Mouse (Mus musculus): Measurements from ENCODE around the gene Rnf166. TPM values are rescaled to one million over a fixed set of nuclear protein-coding genes. Genes with fewer than 3 reads are reported as not detected.
A peak's percentile ranks its signal among the peaks of the same experiment; 100 is the strongest.

Gene Rnf166
- polyA plus RNA-seq, 1 experiment from 2014 or later = 33.2 TPM

GRCm38 (mm10) chr8:122426145-122426544, 49.7 kb downstream of the Rnf166 start:
- Histone ChIP-seq H3K4me3 (no peak overlapping the region), H3K36me3 (peaks cover 9% of the 10 kb centered on the region), H3K4me1 (peaks cover 12% of the 10 kb centered on the region), H3K4me2 (no peak overlapping the region), H3K27ac (replicated peaks) (no peak overlapping the region), H3K9me3 (no peaks in the 10 kb centered on the region), H3K9ac (no peak overlapping the region), H3K27me3 (replicated peaks) (no peaks in the 10 kb centered on the region)
- WGBS = 62% methylated on average over 9 of the region's 9 CpGs
- ATAC-seq (ENCODE audit: extremely low read depth, insufficient number of reproducible peaks, low FRiP score, low TSS enrichment) = 0 out of 2 replicates have a peak, but pooled peaks have one; percentile 15

GRCm38 (mm10) chr8:122423659-122424058, 52.2 kb downstream of the Rnf166 start:
- Histone ChIP-seq H3K27me3 (replicated peaks) (no peaks in the 10 kb centered on the region), H3K9me3 (no peaks in the 10 kb centered on the region), H3K4me1 (peaks cover 23% of the 10 kb centered on the region), H3K9ac (no peak overlapping the region), H3K27ac (replicated peaks) (no peak overlapping the region; the same call in 1 of the 2 replicates), H3K4me2 (no peak overlapping the region), H3K36me3 (peaks cover 9% of the 10 kb centered on the region), H3K4me3 (no peak overlapping the region)
- ATAC-seq (ENCODE audit: extremely low read depth, insufficient number of reproducible peaks, low FRiP score, low TSS enrichment) = no peak
- WGBS = 28% methylated on average over 5 of the region's 5 CpGs

GRCm38 (mm10) chr8:122423217-122423616, 52.6 kb downstream of the Rnf166 start:
- H3K36me3 ChIP-seq = peaks cover 13% of the 10 kb centered on the region
- no peak overlapping the region for H3K9ac ChIP-seq
- no peak for ATAC-seq (ENCODE audit: extremely low read depth, insufficient number of reproducible peaks, low FRiP score, low TSS enrichment)
- H3K9me3 ChIP-seq = no peaks in the 10 kb centered on the region
- H3K27me3 ChIP-seq (replicated peaks) = no peaks in the 10 kb centered on the region
- 80% methylated on average over 24 of the region's 24 CpGs for WGBS
- no peak overlapping the region for H3K4me2 ChIP-seq
- H3K27ac ChIP-seq (replicated peaks) = no peak overlapping the region
- H3K4me3 ChIP-seq = no peak overlapping the region
- H3K4me1 ChIP-seq = peaks cover 23% of the 10 kb centered on the region

GRCm38 (mm10) chr8:122421376-122422070, 54.3 kb downstream of the Rnf166 start, which contains the start of gene Il17c:
Gene Il17c (plus strand): TSS chr8:122422020.
- no peaks in the 10 kb centered on the region for H3K9me3 ChIP-seq
- H3K9ac ChIP-seq = no peak within 1 kb of the TSS
- no peaks in the 10 kb centered on the region for H3K27me3 ChIP-seq (replicated peaks)
- no peak within 1 kb of the TSS for H3K4me2 ChIP-seq
- H3K4me3 ChIP-seq = no peak within 1 kb of the TSS
- WGBS = 79% methylated on average over 14 of the region's 14 CpGs
- H3K36me3 ChIP-seq = peaks cover 29% of the 10 kb centered on the region
- no peak for ATAC-seq (ENCODE audit: extremely low read depth, insufficient number of reproducible peaks, low FRiP score, low TSS enrichment)
- H3K27ac ChIP-seq (replicated peaks) = no peak within 1 kb of the TSS
- H3K4me1 ChIP-seq = peaks cover 23% of the 10 kb centered on the region

- Histone ChIP-seq H3K27ac (replicated peaks) (peak overlapping the region; percentile 45; the same call in 1 of the 2 replicates), H3K9me3 (no peaks in the 10 kb centered on the region), H3K4me3 (no peak overlapping the region), H3K9ac (0 out of 2 replicates have a peak overlapping the region, but pooled peaks have one; percentile 24), H3K27me3 (replicated peaks) (no peaks in the 10 kb centered on the region), H3K36me3 (peaks cover 38% of the 10 kb centered on the region), H3K4me1 (peaks cover 23% of the 10 kb centered on the region), H3K4me2 (no peak overlapping the region)
- ATAC-seq (ENCODE audit: extremely low read depth, insufficient number of reproducible peaks, low FRiP score, low TSS enrichment) = no peak
- 57% methylated on average over 9 of the region's 9 CpGs for WGBS
These were observed 55.8 kb downstream of the Rnf166 start for GRCm38 (mm10) chr8:122419881-122420555.

Small RNA genes within 50 kb of the gene (microRNA-seq; reads per million reads assigned to microRNA genes)
- gene Gm24366 = not detected

Other genes with a start within 250 kb of the Rnf166 start
- gene Zfpm1, start 193.9 kb downstream of the Rnf166 start, polyA plus RNA-seq (2015; fragmentation: Nextera tagmentation; extraction: Ambion mirVana) = 3.8 TPM in 2 replicates
- gene Trhr2, start 115.3 kb downstream of the Rnf166 start, polyA plus RNA-seq (2015; fragmentation: Nextera tagmentation; extraction: Ambion mirVana) = not detected in 2 replicates
- 30.4 and 31.1 TPM in 2 replicates for gene Zc3h18, start 99.5 kb downstream of the Rnf166 start, polyA plus RNA-seq (2015; fragmentation: Nextera tagmentation; extraction: Ambion mirVana)
- not detected in 2 replicates for gene Il17c, start 54.0 kb downstream of the Rnf166 start, polyA plus RNA-seq (2015; fragmentation: Nextera tagmentation; extraction: Ambion mirVana)
- 170 and 202 TPM in 2 replicates for gene Cyba, start 43.1 kb downstream of the Rnf166 start, polyA plus RNA-seq (2015; fragmentation: Nextera tagmentation; extraction: Ambion mirVana)
- 19.7 and 21.8 TPM in 2 replicates for gene Mvd, start 32.6 kb downstream of the Rnf166 start, polyA plus RNA-seq (2015; fragmentation: Nextera tagmentation; extraction: Ambion mirVana)
- gene Snai3, start 15.3 kb downstream of the Rnf166 start, polyA plus RNA-seq (2015; fragmentation: Nextera tagmentation; extraction: Ambion mirVana) = 2.4 and 3.1 TPM in 2 replicates
- gene Ctu2, start 79 bp upstream of the Rnf166 start, polyA plus RNA-seq (2015; fragmentation: Nextera tagmentation; extraction: Ambion mirVana) = 23.9 and 29.6 TPM in 2 replicates
- 12.9 and 15.4 TPM in 2 replicates for gene Piezo1, start 75.3 kb upstream of the Rnf166 start, polyA plus RNA-seq (2015; fragmentation: Nextera tagmentation; extraction: Ambion mirVana)
- gene Cdt1, start 92.0 kb upstream of the Rnf166 start, polyA plus RNA-seq (2015; fragmentation: Nextera tagmentation; extraction: Ambion mirVana) = 31.0 and 34.6 TPM in 2 replicates
- 251 and 271 TPM in 2 replicates for gene Aprt, start 100.8 kb upstream of the Rnf166 start, polyA plus RNA-seq (2015; fragmentation: Nextera tagmentation; extraction: Ambion mirVana)
- gene Galns, start 135.4 kb upstream of the Rnf166 start, polyA plus RNA-seq (2015; fragmentation: Nextera tagmentation; extraction: Ambion mirVana) = 11.1 and 11.9 TPM in 2 replicates
- 55.6 and 74.0 TPM in 2 replicates for gene Trappc2l, start 135.6 kb upstream of the Rnf166 start, polyA plus RNA-seq (2015; fragmentation: Nextera tagmentation; extraction: Ambion mirVana)
- not detected in 2 replicates for gene Pabpn1l, start 146.7 kb upstream of the Rnf166 start, polyA plus RNA-seq (2015; fragmentation: Nextera tagmentation; extraction: Ambion mirVana)
- gene Cbfa2t3, start 223.0 kb upstream of the Rnf166 start, polyA plus RNA-seq (2015; fragmentation: Nextera tagmentation; extraction: Ambion mirVana) = 4.2 and 4.8 TPM in 2 replicates